Mouse (Mus musculus): ENCODE measurements around the gene Fam20c. TPM values are rescaled to one million over a fixed set of nuclear protein-coding genes. Genes with fewer than 3 reads are reported as not detected.

Gene Fam20c
- total RNA-seq (2021): 10 to 100 TPM; 10.7 to 12.2 TPM

GRCm38 (mm10) chr5:138754303-138755120 is at the start of gene Fam20c:
Gene Fam20c, plus strand, starts transcription at chr5:138754514.
- DNase-seq (ENCODE audit: low spot score): peak; percentile 78
- intact Hi-C loops (cut with DNase I): no loop called here

- no peak for DNase-seq (ENCODE audit: low spot score)
- intact Hi-C loops (cut with DNase I): no loop called here
Measured at GRCm38 (mm10) chr5:138707367-138707766, 46.9 kb upstream of the Fam20c start.

GRCm38 (mm10) chr5:138708591-138708990 is 45.7 kb upstream of the Fam20c start:
- no peak for DNase-seq (ENCODE audit: low spot score)
- intact Hi-C loops (cut with DNase I): no loop called here

GRCm38 (mm10) chr5:138715561-138716095 is 38.7 kb upstream of the Fam20c start:
- intact Hi-C loops (cut with DNase I): no loop called here
- DNase-seq (ENCODE audit: low spot score): no peak

- intact Hi-C loops (cut with DNase I): no loop called here
- DNase-seq (ENCODE audit: low spot score): no peak
Measured at GRCm38 (mm10) chr5:138720329-138721190, 33.8 kb upstream of the Fam20c start.

- intact Hi-C loops (cut with DNase I): no loop called here
- DNase-seq (ENCODE audit: low spot score): no peak
Measured at GRCm38 (mm10) chr5:138724417-138724816, 29.9 kb upstream of the Fam20c start.

GRCm38 (mm10) chr5:138725151-138725550 is 29.2 kb upstream of the Fam20c start:
- DNase-seq (ENCODE audit: low spot score): no peak
- intact Hi-C loops (cut with DNase I): no loop called here

- intact Hi-C loops (cut with DNase I): no loop called here
- DNase-seq (ENCODE audit: low spot score): no peak
Measured at GRCm38 (mm10) chr5:138730863-138731262, 23.5 kb upstream of the Fam20c start.

- no peak for DNase-seq (ENCODE audit: low spot score)
- intact Hi-C loops (cut with DNase I): no loop called here
Measured at GRCm38 (mm10) chr5:138733317-138733899, 20.9 kb upstream of the Fam20c start.

GRCm38 (mm10) chr5:138734018-138734417 is 20.3 kb upstream of the Fam20c start:
- intact Hi-C loops (cut with DNase I): no loop called here
- DNase-seq (ENCODE audit: low spot score): no peak

- no peak for DNase-seq (ENCODE audit: low spot score)
Measured at GRCm38 (mm10) chr5:138735201-138735757, 19.0 kb upstream of the Fam20c start.

GRCm38 (mm10) chr5:138740150-138740549 is 14.2 kb upstream of the Fam20c start:
- intact Hi-C loops (cut with DNase I): no loop called here

More at GRCm38 (mm10) chr5:138735201-138735757, 19.0 kb upstream of the Fam20c start:
- intact Hi-C loops (cut with DNase I): no loop called here

GRCm38 (mm10) chr5:138741516-138741915 is 12.8 kb upstream of the Fam20c start:
- intact Hi-C loops (cut with DNase I): no loop called here
- no peak for DNase-seq (ENCODE audit: low spot score)

More at GRCm38 (mm10) chr5:138740150-138740549, 14.2 kb upstream of the Fam20c start:
- DNase-seq (ENCODE audit: low spot score): no peak

GRCm38 (mm10) chr5:138742281-138742680 is 12.0 kb upstream of the Fam20c start:
- intact Hi-C loops (cut with DNase I): no loop called here
- no peak for DNase-seq (ENCODE audit: low spot score)

GRCm38 (mm10) chr5:138743631-138744030 is 10.7 kb upstream of the Fam20c start:
- intact Hi-C loops (cut with DNase I): no loop called here
- no peak for DNase-seq (ENCODE audit: low spot score)

- DNase-seq (ENCODE audit: low spot score): no peak
- intact Hi-C loops (cut with DNase I): no loop called here
Measured at GRCm38 (mm10) chr5:138745378-138746099, 8.8 kb upstream of the Fam20c start.

GRCm38 (mm10) chr5:138753269-138753668 is 1.0 kb upstream of the Fam20c start:
- no peak for DNase-seq (ENCODE audit: low spot score)

GRCm38 (mm10) chr5:138753946-138754302 is 390 bp upstream of the Fam20c start:
- intact Hi-C loops (cut with DNase I): no loop called here
- no peak for DNase-seq (ENCODE audit: low spot score)

More at GRCm38 (mm10) chr5:138753269-138753668, 1.0 kb upstream of the Fam20c start:
- intact Hi-C loops (cut with DNase I): no loop called here

- no peak for DNase-seq (ENCODE audit: low spot score)
- intact Hi-C loops (cut with DNase I): no loop called here
Measured at GRCm38 (mm10) chr5:138755121-138755452, 773 bp downstream of the Fam20c start.

Data from heart, postnatal 25 days (tissue).